In genomic region chr1:72226172-72226886, GRCm38 (mm10) we compare ENCODE assay signal across 8 mouse cellular contexts. TPM values are rescaled to one million over a fixed set of nuclear protein-coding genes. Genes with fewer than 3 reads are reported as not detected.
A peak's percentile ranks its signal among the peaks of the same experiment; 100 is the strongest.
DNase-seq lines count a peak whose midpoint lies in the region; ATAC-seq lines count a peak whose summit lies in the region.

No protein-coding gene starts in this region.

- peak; percentile 89 for ATAC-seq in forebrain, embryonic 11.5 days (replicated peaks; ENCODE audit: low FRiP score)
- 0 out of 2 replicates have a peak, but pooled peaks have one; percentile 9 for ATAC-seq in megakaryocyte, adult 5-6 weeks (ENCODE audit: poor library complexity, severe bottlenecking)

- peak overlapping the region; percentile 49; the same call in 1 of the 2 replicates for H3K9ac ChIP-seq in forebrain, embryonic 11.5 days (ENCODE audit: low read length)

- H3K9me3 ChIP-seq in forebrain, embryonic 11.5 days (ENCODE audit: control insufficient read depth, low read length) = no peaks in the 10 kb centered on the region

- 1% methylated on average over 9 of the region's 18 CpGs for WGBS in forebrain, embryonic 11.5 days

- peak overlapping the region; percentile 34 for H3K4me3 ChIP-seq in forebrain, embryonic 11.5 days (ENCODE audit: low read depth, low read length)

- H3K27me3 ChIP-seq in forebrain, embryonic 11.5 days (ENCODE audit: control insufficient read depth, insufficient read depth, low read length) = peaks cover 10% of the 10 kb centered on the region

- peak; percentile 10 to 15 for DNase-seq in cerebellum, postnatal 4 days (ENCODE audit: low spot score in 2 of 2)
- DNase-seq in cerebellum, adult 8-10 months = no peak
- DNase-seq in urinary bladder, postnatal 14 days (ENCODE audit: low spot score) = peak; percentile 38
- no peak for DNase-seq in urinary bladder, adult 2 months (ENCODE audit: low spot score)
- DNase-seq in forebrain, embryonic 11.5 days (ENCODE audit: low spot score) = peak; percentile 63
- DNase-seq in kidney, adult 9 months = peak; percentile 55
- DNase-seq in telencephalon, adult 2 months (ENCODE audit: low read depth, low spot score) = peak; percentile 84

- H3K27ac ChIP-seq in forebrain, embryonic 11.5 days (ENCODE audit: low read depth, low read length) = no peak overlapping the region

- peaks cover 2% of the 10 kb centered on the region; the same call in 1 of the 2 replicates for H3K4me1 ChIP-seq in forebrain, embryonic 11.5 days (replicated peaks; ENCODE audit: control insufficient read depth, insufficient read depth, low read length)

- H3K36me3 ChIP-seq in forebrain, embryonic 11.5 days (ENCODE audit: control insufficient read depth, insufficient read depth, low read length) = no peaks in the 10 kb centered on the region

- H3K4me2 ChIP-seq in forebrain, embryonic 11.5 days (ENCODE audit: low read depth, low read length, severe bottlenecking) = no peak overlapping the region; the same call in 1 of the 2 replicates

RNA-seq across cellular contexts. Expression of gene Mreg, which starts 14.2 kb away (rescaled TPM):
- 23.3 and 30.0 TPM in 2 replicates for polyA plus RNA-seq in urinary bladder, adult 2 months (2012; rRNA removed)
- 3.3 and 4.5 TPM in 2 replicates for polyA plus RNA-seq in forebrain, embryonic 11.5 days (2014; fragmentation: Nextera tagmentation; extraction: Ambion mirVana)
- 0.18 and 1.6 TPM in 2 replicates for total RNA-seq in megakaryocyte, adult 5-6 weeks (2015)
- 0.37 and 1.1 TPM in 2 replicates for total RNA-seq in megakaryocyte, adult 5-6 weeks (2017)

RNA-seq across cellular contexts. Expression of gene Pecr, which starts 57.8 kb away (rescaled TPM):
- 15.3 and 16.5 TPM in 2 replicates for polyA plus RNA-seq in urinary bladder, adult 2 months (2012; rRNA removed)
- polyA plus RNA-seq in forebrain, embryonic 11.5 days (2014; fragmentation: Nextera tagmentation; extraction: Ambion mirVana) = 14.5 and 16.8 TPM in 2 replicates
- 0.29 and 0.66 TPM in 2 replicates for total RNA-seq in megakaryocyte, adult 5-6 weeks (2015)
- total RNA-seq in megakaryocyte, adult 5-6 weeks (2017) = 0.45 and 1.3 TPM in 2 replicates

RNA-seq across cellular contexts. Expression of gene Tmem169, which starts 57.8 kb away (rescaled TPM):
- polyA plus RNA-seq in urinary bladder, adult 2 months (2012; rRNA removed) = 0.15 and 0.21 TPM in 2 replicates
- polyA plus RNA-seq in forebrain, embryonic 11.5 days (2014; fragmentation: Nextera tagmentation; extraction: Ambion mirVana) = 11.9 and 12.4 TPM in 2 replicates
- not detected in 2 replicates for total RNA-seq in megakaryocyte, adult 5-6 weeks (2015)
- not detected in 2 replicates for total RNA-seq in megakaryocyte, adult 5-6 weeks (2017)

Comparison
In these comparisons a context has a peak if more than half of its experiments do, and no peak if none do; other contexts are left out.
1. DNase-seq: peak in cerebellum, postnatal 4 days (2 of 2), urinary bladder, postnatal 14 days (single experiment), forebrain, embryonic 11.5 days (single experiment), kidney, adult 9 months (single experiment) and telencephalon, adult 2 months (single experiment); none in cerebellum, adult 8-10 months (single experiment) and urinary bladder, adult 2 months (single experiment).
2. RNA of gene Tmem169, which starts 57.8 kb away (polyA plus RNA-seq): 11.9 to 12.4 TPM in forebrain, embryonic 11.5 days; 0.15 to 0.21 TPM in urinary bladder, adult 2 months; every median in the first group is over 10 times any median in the second.